Mouse (Mus musculus): ENCODE measurements around the gene Prorsd1.

Gene Prorsd1

DNA sequence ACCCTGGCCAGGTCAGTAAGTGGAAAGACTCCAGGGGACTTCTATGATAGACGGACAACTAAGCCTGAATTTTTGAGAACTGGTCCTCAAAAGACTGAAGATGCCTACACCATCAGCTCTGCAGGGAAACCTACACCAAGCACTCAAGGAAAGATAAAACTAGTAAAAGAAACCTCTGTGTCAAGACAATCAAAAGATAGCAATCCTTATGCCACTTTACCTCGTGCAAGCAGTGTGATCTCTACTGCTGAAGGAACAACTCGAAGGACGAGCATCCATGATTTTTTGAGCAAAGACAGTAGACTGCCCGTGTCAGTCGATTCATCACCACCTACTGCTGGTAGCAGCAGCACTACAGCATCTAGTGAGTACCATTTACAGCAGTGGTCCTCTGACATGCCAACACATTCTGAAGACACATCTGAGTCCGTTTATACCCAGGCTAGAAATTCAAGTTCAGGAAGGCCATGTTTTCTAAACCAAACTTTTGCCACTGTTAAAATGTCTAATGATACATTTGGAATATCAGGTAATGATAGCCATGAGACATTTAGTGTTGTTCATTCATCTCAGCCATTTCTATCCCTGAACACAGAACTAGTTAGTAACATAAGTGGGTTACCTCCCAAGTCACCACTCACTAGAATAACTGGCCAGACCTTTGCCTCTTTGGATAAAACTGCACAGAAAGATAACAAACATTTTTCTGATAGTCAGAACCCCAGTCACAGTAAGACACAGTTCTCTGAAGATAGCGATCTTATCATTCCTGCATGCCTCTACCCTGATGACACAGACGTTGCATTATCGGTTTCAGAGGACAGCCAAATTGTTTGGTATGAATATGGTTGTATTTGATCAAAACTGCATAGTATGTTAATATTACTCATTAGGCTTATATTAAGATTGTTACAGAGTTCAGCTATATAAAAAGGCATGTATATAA is 10.6 kb downstream of the Prorsd1 start:
- DNase-seq (ENCODE audit: low spot score), result no peak

- no peak for DNase-seq (ENCODE audit: low spot score)
Measured at GRCm38 (mm10) chr11:29496962-29497361, 17.9 kb downstream of the Prorsd1 start.

DNA sequence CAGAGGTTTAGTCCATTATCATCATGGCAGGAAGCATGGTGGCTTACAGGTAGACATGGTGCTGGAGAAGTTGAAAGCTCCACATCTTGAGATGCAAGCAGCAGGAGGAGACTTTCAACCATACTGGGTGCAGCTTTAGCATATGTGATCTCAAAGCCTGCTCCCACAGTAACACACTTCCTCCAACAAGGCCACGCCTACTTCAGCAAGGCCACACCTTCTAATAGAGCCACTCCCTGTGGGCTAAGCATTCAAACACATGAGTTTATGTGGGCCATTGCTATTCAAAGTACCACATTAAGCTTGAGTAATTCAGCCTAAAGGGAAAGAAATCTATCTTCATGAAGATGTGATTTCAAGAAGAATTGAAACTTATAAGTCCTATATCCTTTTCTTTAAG is 21.7 kb downstream of the Prorsd1 start:
- DNase-seq (ENCODE audit: low spot score), result no peak

GRCm38 (mm10) chr11:29474676-29475075 is 40.2 kb downstream of the Prorsd1 start:
- DNase-seq (ENCODE audit: low spot score), result no peak

Data from embryo, embryonic 10 days (tissue).